Mouse (Mus musculus): ENCODE data around the gene Gm49336. TPM values are rescaled to one million over a fixed set of nuclear protein-coding genes. Genes with fewer than 3 reads are reported as not detected.

The Gm49336 gene
- total RNA-seq, 2 experiments from 2014 or later: 28.0 to 31.0 TPM

DNA sequence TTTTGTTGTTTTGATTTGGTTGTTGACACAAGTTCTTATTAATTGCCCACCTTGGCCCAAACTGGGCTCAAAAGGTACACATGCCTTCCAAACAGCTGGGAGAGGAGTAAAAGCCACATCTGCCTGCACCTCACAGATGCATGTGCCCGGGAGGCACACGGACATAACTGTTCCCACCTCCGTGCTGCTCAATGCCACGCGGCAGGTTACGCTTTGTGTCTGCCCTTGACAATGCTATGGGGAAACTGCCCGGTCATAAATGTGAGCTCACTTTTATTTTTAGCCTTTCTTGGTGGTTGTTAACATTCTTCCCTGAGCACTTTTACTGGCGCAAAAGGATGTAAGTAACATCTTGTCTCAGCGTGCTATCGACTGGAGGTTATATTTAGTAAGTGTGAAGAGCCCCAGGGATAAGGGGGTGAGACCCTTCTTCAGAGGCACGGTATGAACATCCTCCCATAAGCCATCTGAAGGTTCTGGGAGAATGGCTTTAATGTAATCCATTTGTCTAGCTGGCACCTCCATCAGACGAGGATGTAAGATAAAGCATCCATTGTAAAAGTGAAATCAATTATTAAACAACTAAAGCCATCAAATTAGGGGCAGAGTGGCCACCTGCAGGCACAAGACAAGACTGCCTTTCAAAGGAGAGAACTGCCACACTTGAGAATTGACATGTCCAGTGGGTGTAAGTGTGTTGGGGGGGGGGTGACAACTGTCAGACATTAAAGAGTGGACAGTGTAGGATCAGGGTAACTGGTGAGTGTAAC is 78.8 kb downstream of the Gm49336 start:
- intact Hi-C loops (cut with DNase I): no loop called here
- no peak for DNase-seq

DNA sequence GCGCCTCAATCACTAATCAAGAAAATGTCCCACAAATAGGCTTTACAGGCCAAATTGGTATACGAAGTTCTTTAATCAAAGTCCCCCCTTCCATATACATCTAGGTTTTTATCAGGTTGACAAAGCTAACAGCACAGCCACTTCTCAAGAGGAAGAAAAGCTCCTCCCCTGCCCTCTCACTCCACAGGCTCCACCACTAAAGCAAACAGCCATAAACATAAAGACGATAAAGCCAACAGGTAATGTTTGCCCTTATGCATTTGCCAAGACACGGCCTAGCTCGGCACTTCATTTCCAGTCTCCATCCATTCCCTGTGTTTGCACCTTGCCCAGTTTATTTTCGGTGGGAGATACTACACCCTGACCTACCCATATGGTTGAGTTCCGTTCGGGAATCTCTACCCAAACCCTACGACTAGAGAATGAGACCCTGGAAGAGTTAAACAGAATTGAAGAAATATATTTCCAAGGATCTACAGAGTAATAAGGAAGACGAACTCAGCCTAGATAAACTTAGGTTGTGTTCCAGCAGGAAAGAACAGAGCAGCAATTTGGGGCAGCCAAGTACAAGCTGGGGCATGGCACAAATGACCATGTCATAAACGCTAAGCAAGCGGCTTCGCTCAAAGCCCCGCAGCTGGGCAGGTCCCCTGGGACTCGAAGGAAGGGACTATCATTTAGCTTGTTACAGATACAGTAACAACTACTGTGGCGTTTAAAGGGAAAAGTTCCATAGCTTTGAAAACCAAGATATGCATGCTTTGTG is 80.3 kb downstream of the Gm49336 start:
- intact Hi-C loops (cut with DNase I): no loop called here
- no peak for DNase-seq

DNA sequence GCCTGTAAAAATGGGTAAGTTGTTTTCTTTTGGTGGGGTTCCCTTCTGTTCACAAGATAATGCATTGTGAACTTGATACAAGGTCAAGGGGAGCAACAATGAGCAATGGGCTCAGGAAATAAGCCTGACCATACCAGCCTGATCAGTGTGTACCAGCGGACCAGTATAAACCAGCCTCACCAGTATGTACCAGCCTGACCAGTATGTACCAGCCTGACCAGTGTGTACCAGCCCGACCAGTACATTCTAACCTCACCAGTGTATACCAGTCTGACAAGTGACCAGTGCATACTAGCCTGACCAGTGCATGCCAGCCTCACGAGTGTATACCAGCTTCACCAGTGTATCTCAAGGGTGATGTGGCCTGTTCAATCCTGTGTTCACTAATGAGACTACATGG is 87.9 kb downstream of the Gm49336 start:
- intact Hi-C loops (cut with DNase I): no loop called here
- no peak for DNase-seq

Small RNA genes lying within 50 kb of the gene (microRNA-seq; reads per million reads assigned to microRNA genes)
- gene Mir719: 0 reads per million in 2 experiments

Other genes with a start within 250 kb of the Gm49336 start
- 1 to 10 TPM in 1 of 2 experiments, under 1 TPM in 1; 0.61 to 1.0 TPM for gene Atp8a2, start 54.3 kb downstream of the Gm49336 start, total RNA-seq (2021)
- not detected for gene Nupl1, start 76 bp downstream of the Gm49336 start, total RNA-seq (2021)
- gene Mtmr6, start 13.7 kb upstream of the Gm49336 start, total RNA-seq (2021): 10 to 100 TPM; 38.7 to 44.8 TPM
- gene Amer2, start 121.8 kb upstream of the Gm49336 start, total RNA-seq (2021): not detected